Mouse (Mus musculus) splenic B cell, adult 2 months (primary cell): Measurements from ENCODE around the gene Macf1.
A peak's percentile ranks its signal among the peaks of the same experiment; 100 is the strongest.
"Not testable (repeated sequence)": the region's sequence is repeated elsewhere in the genome, so short reads cannot be mapped to it uniquely, and the experiment has no call there.

Source experiments
- DNase-seq: peaks from one replicate; pipeline ENCODE4 v3.0.0-alpha.2; 2011; ENCODE audit warnings: low read depth, low spot score
- H3K27me3 ChIP-seq: 2 replicates; pipeline ENCODE4 v1.6.1; 2012; ENCODE audit warnings: mild to moderate bottlenecking, low read length, moderate library complexity, mixed read lengths; ENCODE audit not compliant: control insufficient read depth, poor library complexity, insufficient read depth, severe bottlenecking
- H3K36me3 ChIP-seq: 2 replicates; pipeline ENCODE4 v1.6.1; 2012; ENCODE audit warnings: mild to moderate bottlenecking, low read length, moderate library complexity, mixed read lengths; ENCODE audit not compliant: control insufficient read depth, poor library complexity, insufficient read depth, severe bottlenecking

The Macf1 gene

GRCm38 (mm10) chr4:123633874-123634273 is 50.3 kb downstream of the Macf1 start:
- DNase-seq = no peak
- H3K36me3 ChIP-seq = no peaks in the 10 kb centered on the region

GRCm38 (mm10) chr4:123633370-123633769 is 50.8 kb downstream of the Macf1 start:
- H3K27me3 ChIP-seq = no peaks in the 10 kb centered on the region
- DNase-seq = peak; percentile 54
- H3K36me3 ChIP-seq = no peaks in the 10 kb centered on the region

More at GRCm38 (mm10) chr4:123633874-123634273, 50.3 kb downstream of the Macf1 start:
- H3K27me3 ChIP-seq = no peaks in the 10 kb centered on the region

GRCm38 (mm10) chr4:123632116-123632515 is 52.0 kb downstream of the Macf1 start:
- H3K27me3 ChIP-seq, H3K36me3 ChIP-seq: not testable (repeated sequence)
- peak; percentile 25 for DNase-seq

- H3K36me3 ChIP-seq = no peaks in the 10 kb centered on the region
- no peak for DNase-seq
- no peaks in the 10 kb centered on the region for H3K27me3 ChIP-seq
Observed at GRCm38 (mm10) chr4:123631654-123632053, 52.5 kb downstream of the Macf1 start.

GRCm38 (mm10) chr4:123627683-123628082 is 56.5 kb downstream of the Macf1 start:
- Histone ChIP-seq H3K36me3 (no peaks in the 10 kb centered on the region), H3K27me3 (no peaks in the 10 kb centered on the region)
- DNase-seq = no peak

- Histone ChIP-seq H3K36me3 (no peaks in the 10 kb centered on the region), H3K27me3 (no peaks in the 10 kb centered on the region)
- DNase-seq = no peak
Observed at GRCm38 (mm10) chr4:123625332-123626072, 58.7 kb downstream of the Macf1 start.

- no peaks in the 10 kb centered on the region for H3K36me3 ChIP-seq
- DNase-seq = no peak
- no peaks in the 10 kb centered on the region for H3K27me3 ChIP-seq
Observed at GRCm38 (mm10) chr4:123624438-123624837, 59.7 kb downstream of the Macf1 start.

GRCm38 (mm10) chr4:123623742-123624151 is 60.4 kb downstream of the Macf1 start:
- no peak for DNase-seq
- no peaks in the 10 kb centered on the region for H3K27me3 ChIP-seq
- no peaks in the 10 kb centered on the region for H3K36me3 ChIP-seq

- no peak for DNase-seq
- no peaks in the 10 kb centered on the region for H3K27me3 ChIP-seq
- no peaks in the 10 kb centered on the region for H3K36me3 ChIP-seq
Observed at GRCm38 (mm10) chr4:123621732-123622131, 62.4 kb downstream of the Macf1 start.

GRCm38 (mm10) chr4:123617727-123618389 is 66.3 kb downstream of the Macf1 start:
- Histone ChIP-seq H3K36me3 (no peaks in the 10 kb centered on the region), H3K27me3 (no peaks in the 10 kb centered on the region)
- DNase-seq = no peak

- H3K36me3 ChIP-seq = no peaks in the 10 kb centered on the region
- H3K27me3 ChIP-seq = no peaks in the 10 kb centered on the region
- DNase-seq = no peak
Observed at GRCm38 (mm10) chr4:123616971-123617370, 67.2 kb downstream of the Macf1 start.

GRCm38 (mm10) chr4:123616501-123616900 is 67.7 kb downstream of the Macf1 start:
- no peaks in the 10 kb centered on the region for H3K36me3 ChIP-seq
- no peaks in the 10 kb centered on the region for H3K27me3 ChIP-seq
- DNase-seq = no peak

- no peaks in the 10 kb centered on the region for H3K36me3 ChIP-seq
- no peaks in the 10 kb centered on the region for H3K27me3 ChIP-seq
- DNase-seq = no peak
Observed at GRCm38 (mm10) chr4:123613309-123613947, 70.7 kb downstream of the Macf1 start.

GRCm38 (mm10) chr4:123611940-123612339 is 72.2 kb downstream of the Macf1 start:
- no peaks in the 10 kb centered on the region for H3K36me3 ChIP-seq
- no peaks in the 10 kb centered on the region for H3K27me3 ChIP-seq
- no peak for DNase-seq

GRCm38 (mm10) chr4:123611241-123611640 is 72.9 kb downstream of the Macf1 start:
- H3K27me3 ChIP-seq = no peaks in the 10 kb centered on the region
- DNase-seq = no peak

More at GRCm38 (mm10) chr4:123611241-123611640, 72.9 kb downstream of the Macf1 start:
- no peaks in the 10 kb centered on the region for H3K36me3 ChIP-seq
